Mouse (Mus musculus): ENCODE measurements around the gene Scarb2. TPM values are rescaled to one million over a fixed set of nuclear protein-coding genes. Genes with fewer than 3 reads are reported as not detected.

Scarb2 gene
- total RNA-seq, 2 experiments from 2014 or later = 69.6 to 72.5 TPM

Small RNAs within 50 kb of the gene (microRNA-seq; reads per million reads assigned to microRNA genes)
- not detected for gene Mir6415

Other genes starting within 250 kb of the Scarb2 start
- 1 to 10 TPM; 6.1 to 7.0 TPM for gene Naaa, start 228.7 kb downstream of the Scarb2 start, total RNA-seq (2021)
- 10 to 100 TPM; 15.8 to 17.4 TPM for gene Sdad1, start 196.4 kb downstream of the Scarb2 start, total RNA-seq (2021)
- gene Cxcl9, start 178.8 kb downstream of the Scarb2 start, total RNA-seq (2021) = under 1 TPM; 0.30 to 0.36 TPM
- gene Art3, start 175.0 kb downstream of the Scarb2 start, total RNA-seq (2021) = 100 to 1,000 TPM; 378 to 469 TPM
- gene Cxcl10, start 157.9 kb downstream of the Scarb2 start, total RNA-seq (2021) = under 1 TPM in 1 of 2 experiments, not detected in 1; 0.47 TPM
- gene Nup54, start 71.6 kb downstream of the Scarb2 start, total RNA-seq (2021) = 10 to 100 TPM; 11.5 to 12.0 TPM
- gene Fam47e, start 48.2 kb upstream of the Scarb2 start, total RNA-seq (2021) = not detected
- gene Stbd1, start 96.2 kb upstream of the Scarb2 start, total RNA-seq (2021) = 10 to 100 TPM; 38.4 to 40.8 TPM
- 1 to 10 TPM in 1 of 2 experiments, under 1 TPM in 1; 0.43 to 1.2 TPM for gene Ccdc158, start 168.4 kb upstream of the Scarb2 start, total RNA-seq (2021)
- 1 to 10 TPM in 1 of 2 experiments, under 1 TPM in 1; 0.50 to 1.6 TPM for gene Shroom3, start 176.6 kb upstream of the Scarb2 start, total RNA-seq (2021)